ENCODE assay signal across 8 mouse cellular contexts in genomic region chr7:128004487-128005362, GRCm38 (mm10). TPM values are rescaled to one million over a fixed set of nuclear protein-coding genes. Genes with fewer than 3 reads are reported as not detected.
A peak's percentile ranks its signal among the peaks of the same experiment; 100 is the strongest.
DNase-seq lines count a peak whose midpoint lies in the region; ATAC-seq lines count a peak whose summit lies in the region.

No protein-coding gene starts in this region.

- no peaks in the 10 kb centered on the region for H3K9me3 ChIP-seq in forebrain, embryonic 11.5 days (ENCODE audit: control insufficient read depth, low read length)
- no peaks in the 10 kb centered on the region for H3K9me3 ChIP-seq in forebrain, embryonic 16.5 days (ENCODE audit: control insufficient read depth, low read length)

- peak; percentile 57 for DNase-seq in forebrain, embryonic 11.5 days (ENCODE audit: low spot score)
- peak; percentile 77 to 85 for DNase-seq in kidney, adult 8-10 months
- DNase-seq in lung, postnatal 10 days = peak; percentile 40
- DNase-seq in thymus, postnatal 14 days = peak; percentile 76
- DNase-seq in adrenal gland, postnatal 36 days = no peak
- DNase-seq in layer of hippocampus, postnatal 36 days = no peak

- H3K4me1 ChIP-seq in forebrain, embryonic 11.5 days (replicated peaks; ENCODE audit: control insufficient read depth, insufficient read depth, low read length) = peaks cover 4% of the 10 kb centered on the region; the same call in 1 of the 2 replicates
- no peaks in the 10 kb centered on the region for H3K4me1 ChIP-seq in forebrain, embryonic 16.5 days (replicated peaks; ENCODE audit: control insufficient read depth, insufficient read depth, low read length)

- H3K27ac ChIP-seq in forebrain, embryonic 11.5 days (ENCODE audit: low read depth, low read length) = no peak overlapping the region
- H3K27ac ChIP-seq in forebrain, embryonic 16.5 days (ENCODE audit: low read length) = no peak overlapping the region

- H3K36me3 ChIP-seq in forebrain, embryonic 11.5 days (ENCODE audit: control insufficient read depth, insufficient read depth, low read length) = no peaks in the 10 kb centered on the region
- H3K36me3 ChIP-seq in forebrain, embryonic 16.5 days (ENCODE audit: control insufficient read depth, insufficient read depth) = no peaks in the 10 kb centered on the region

- no peak overlapping the region for H3K9ac ChIP-seq in forebrain, embryonic 11.5 days (ENCODE audit: low read length)
- no peak overlapping the region for H3K9ac ChIP-seq in forebrain, embryonic 16.5 days (replicated peaks; ENCODE audit: low read depth, low read length)

- no peak for ATAC-seq in forebrain, embryonic 11.5 days (replicated peaks; ENCODE audit: low FRiP score)
- no peak for ATAC-seq in forebrain, embryonic 16.5 days
- ATAC-seq in granulocyte monocyte progenitor cell, adult 5-6 weeks (replicated peaks; ENCODE audit: poor library complexity, severe bottlenecking) = peak; percentile 23

- H3K4me3 ChIP-seq in forebrain, embryonic 11.5 days (ENCODE audit: low read depth, low read length) = no peak overlapping the region
- H3K4me3 ChIP-seq in forebrain, embryonic 16.5 days (replicated peaks; ENCODE audit: low read length) = no peak overlapping the region

- 23% methylated on average over 35 of the region's 35 CpGs for WGBS in forebrain, embryonic 11.5 days
- WGBS in forebrain, embryonic 16.5 days = 26% methylated on average over 35 of the region's 35 CpGs

- H3K27me3 ChIP-seq in forebrain, embryonic 11.5 days (ENCODE audit: control insufficient read depth, insufficient read depth, low read length) = no peaks in the 10 kb centered on the region
- peaks cover 8% of the 10 kb centered on the region for H3K27me3 ChIP-seq in forebrain, embryonic 16.5 days (replicated peaks; ENCODE audit: control insufficient read depth, insufficient read depth, low read length)

- H3K4me2 ChIP-seq in forebrain, embryonic 11.5 days (ENCODE audit: low read depth, low read length, severe bottlenecking) = peak overlapping the region; percentile 27; the same call in 1 of the 2 replicates
- H3K4me2 ChIP-seq in forebrain, embryonic 16.5 days (ENCODE audit: low read length) = no peak overlapping the region

RNA-seq across cellular contexts. Expression of gene Trim72, which starts 1.0 kb away (rescaled TPM):
- polyA plus RNA-seq in forebrain, embryonic 11.5 days (2014; fragmentation: Nextera tagmentation; extraction: Ambion mirVana) = not detected in 2 replicates
- not detected in 2 replicates for polyA plus RNA-seq in forebrain, embryonic 16.5 days (2015; fragmentation: Nextera tagmentation; extraction: Ambion mirVana)
- not detected in 2 replicates for total RNA-seq in granulocyte monocyte progenitor cell, adult 5-6 weeks (2014; fragmentation: Nextera tagmentation)
- total RNA-seq in granulocyte monocyte progenitor cell, adult 5-6 weeks (2017) = not detected in 2 replicates
- under 1 TPM in 1 of 2 experiments, not detected in 1; 0.20 TPM for total RNA-seq in adrenal gland, postnatal 36 days (2021)
- under 1 TPM; 0.42 to 0.56 TPM for total RNA-seq in layer of hippocampus, postnatal 36 days (2021)

RNA-seq across cellular contexts. Expression of gene Pycard, which starts 11.1 kb away (rescaled TPM):
- 4.2 and 7.0 TPM in 2 replicates for polyA plus RNA-seq in forebrain, embryonic 11.5 days (2014; fragmentation: Nextera tagmentation; extraction: Ambion mirVana)
- polyA plus RNA-seq in forebrain, embryonic 16.5 days (2015; fragmentation: Nextera tagmentation; extraction: Ambion mirVana) = 4.9 and 5.1 TPM in 2 replicates
- 115 and 175 TPM in 2 replicates for total RNA-seq in granulocyte monocyte progenitor cell, adult 5-6 weeks (2014; fragmentation: Nextera tagmentation)
- total RNA-seq in granulocyte monocyte progenitor cell, adult 5-6 weeks (2017) = 62.6 and 101 TPM in 2 replicates
- 1 to 10 TPM; 3.6 to 5.4 TPM for total RNA-seq in adrenal gland, postnatal 36 days (2021)
- total RNA-seq in layer of hippocampus, postnatal 36 days (2021) = 1 to 10 TPM; 1.9 to 2.4 TPM

RNA-seq across cellular contexts. Expression of gene Fus, which starts 37.5 kb away (rescaled TPM):
- 44.7 and 62.6 TPM in 2 replicates for polyA plus RNA-seq in forebrain, embryonic 11.5 days (2014; fragmentation: Nextera tagmentation; extraction: Ambion mirVana)
- 342 and 386 TPM in 2 replicates for polyA plus RNA-seq in forebrain, embryonic 16.5 days (2015; fragmentation: Nextera tagmentation; extraction: Ambion mirVana)
- total RNA-seq in granulocyte monocyte progenitor cell, adult 5-6 weeks (2014; fragmentation: Nextera tagmentation) = 319 and 323 TPM in 2 replicates
- total RNA-seq in granulocyte monocyte progenitor cell, adult 5-6 weeks (2017) = 60.8 and 62.2 TPM in 2 replicates
- 100 to 1,000 TPM; 170 to 229 TPM for total RNA-seq in adrenal gland, postnatal 36 days (2021)
- total RNA-seq in layer of hippocampus, postnatal 36 days (2021) = 100 to 1,000 TPM; 301 to 325 TPM

RNA-seq across cellular contexts. Expression of gene Itgam, which starts 57.7 kb away (rescaled TPM):
- 0.40 and 0.57 TPM in 2 replicates for polyA plus RNA-seq in forebrain, embryonic 11.5 days (2014; fragmentation: Nextera tagmentation; extraction: Ambion mirVana)
- 0.99 and 1.1 TPM in 2 replicates for polyA plus RNA-seq in forebrain, embryonic 16.5 days (2015; fragmentation: Nextera tagmentation; extraction: Ambion mirVana)
- total RNA-seq in granulocyte monocyte progenitor cell, adult 5-6 weeks (2014; fragmentation: Nextera tagmentation) = 12.5 and 17.5 TPM in 2 replicates
- total RNA-seq in granulocyte monocyte progenitor cell, adult 5-6 weeks (2017) = 21.6 and 23.7 TPM in 2 replicates
- 1 to 10 TPM; 4.4 to 7.8 TPM for total RNA-seq in adrenal gland, postnatal 36 days (2021)
- 10 to 100 TPM in 1 of 2 experiments, 1 to 10 TPM in 1; 9.1 to 12.0 TPM for total RNA-seq in layer of hippocampus, postnatal 36 days (2021)

RNA-seq across cellular contexts. Expression of gene Gm49368, which starts 57.8 kb away (rescaled TPM):
- polyA plus RNA-seq in forebrain, embryonic 11.5 days (2014; fragmentation: Nextera tagmentation; extraction: Ambion mirVana) = not detected in 2 replicates
- polyA plus RNA-seq in forebrain, embryonic 16.5 days (2015; fragmentation: Nextera tagmentation; extraction: Ambion mirVana) = not detected in 2 replicates
- total RNA-seq in granulocyte monocyte progenitor cell, adult 5-6 weeks (2014; fragmentation: Nextera tagmentation) = not detected in 2 replicates
- 0.09 TPM in 1 of 2 replicates, not detected in the other for total RNA-seq in granulocyte monocyte progenitor cell, adult 5-6 weeks (2017)
- not detected for total RNA-seq in adrenal gland, postnatal 36 days (2021)
- not detected for total RNA-seq in layer of hippocampus, postnatal 36 days (2021)

Comparison
In these comparisons a context has a peak if more than half of its experiments do, and no peak if none do; other contexts are left out.
1. DNase-seq: peak in forebrain, embryonic 11.5 days (single experiment), kidney, adult 8-10 months (2 of 2), lung, postnatal 10 days (single experiment) and thymus, postnatal 14 days (single experiment); none in adrenal gland, postnatal 36 days (0 of 2) and layer of hippocampus, postnatal 36 days (0 of 2).
2. RNA of gene Pycard, which starts 11.1 kb away (total RNA-seq): 62.6 to 175 TPM in granulocyte monocyte progenitor cell, adult 5-6 weeks; 3.6 to 5.4 TPM in adrenal gland, postnatal 36 days and 1.9 to 2.4 TPM in layer of hippocampus, postnatal 36 days; every median in the first group is over 4 times any median in the second.